Mouse (Mus musculus): ENCODE data around the gene Daam1.

GRCm38 (mm10) chr12:71969439-71969838, 138.6 kb downstream of the Daam1 start:
- no peak for TF ChIP-seq GATA1 (IDR thresholded peaks at IDR 0.05; ENCODE audit: borderline replicate concordance, low read length)
- no peak for TF ChIP-seq FLI1 (IDR thresholded peaks at IDR 0.05; ENCODE audit: low read length)
